Mouse (Mus musculus): Measurements from ENCODE around the gene Lgals12. TPM values are rescaled to one million over a fixed set of nuclear protein-coding genes. Genes with fewer than 3 reads are reported as not detected.

Gene Lgals12
- polyA plus RNA-seq, 2 experiments from 2014 or later = not detected

Other genes starting within 250 kb of the Lgals12 start
- 1 to 10 TPM; 1.5 to 5.3 TPM for gene Spindoc, start 224.2 kb downstream of the Lgals12 start, polyA plus RNA-seq (2017; shearing (Covaris generic))
- gene 2700081O15Rik, start 189.6 kb downstream of the Lgals12 start, polyA plus RNA-seq (2017; shearing (Covaris generic)) = under 1 TPM in 1 of 2 experiments, not detected in 1; 0.12 TPM
- gene Rtn3, start 123.9 kb downstream of the Lgals12 start, polyA plus RNA-seq (2017; shearing (Covaris generic)) = 10 to 100 TPM; 42.0 to 53.0 TPM
- 10 to 100 TPM; 20.1 to 23.8 TPM for gene Atl3, start 113.2 kb downstream of the Lgals12 start, polyA plus RNA-seq (2017; shearing (Covaris generic))
- 10 to 100 TPM; 84.0 to 95.7 TPM for gene Pla2g16, start 49.7 kb downstream of the Lgals12 start, polyA plus RNA-seq (2017; shearing (Covaris generic))
- not detected for gene Hrasls5, start 5.3 kb upstream of the Lgals12 start, polyA plus RNA-seq (2017; shearing (Covaris generic))
- gene Slc22a19, start 104.1 kb upstream of the Lgals12 start, polyA plus RNA-seq (2017; shearing (Covaris generic)) = not detected
- not detected for gene Slc22a26, start 195.5 kb upstream of the Lgals12 start, polyA plus RNA-seq (2017; shearing (Covaris generic))

All from activated CD4-positive, CD25-positive, alpha-beta regulatory T cell, adult 4 months (primary cell).